Mouse (Mus musculus): Measurements from ENCODE around the gene Atg4c. TPM values are rescaled to one million over a fixed set of nuclear protein-coding genes. Genes with fewer than 3 reads are reported as not detected.

Atg4c gene
- polyA plus RNA-seq, 1 experiment from 2014 or later, result 3.8 TPM

- H3K9me3 ChIP-seq (replicated peaks), result no peaks in the 10 kb centered on the region
Measured at GRCm38 (mm10) chr4:99266843-99267445, 73.2 kb downstream of the Atg4c start.

DNA sequence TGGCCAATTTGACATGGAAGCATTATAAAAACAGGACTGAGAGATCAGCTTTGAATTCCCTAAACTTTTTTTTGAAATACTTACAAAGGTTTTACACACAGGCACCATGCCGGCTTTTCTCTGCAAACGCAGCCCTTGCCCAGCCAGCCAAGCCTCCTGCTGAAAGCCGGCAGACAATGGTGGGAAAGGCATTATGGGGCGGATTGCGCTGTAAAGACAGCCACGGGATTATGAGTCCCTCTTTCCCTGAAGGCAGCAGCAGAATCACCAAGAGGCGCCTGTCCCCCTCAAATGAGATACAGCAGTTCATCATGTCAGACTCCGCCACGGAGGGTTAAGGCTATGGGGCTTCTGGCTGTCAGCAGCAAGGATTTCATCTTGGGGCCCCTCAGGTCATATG lies 79.1 kb downstream of the Atg4c start:
- Histone ChIP-seq H3K27me3 (no peaks in the 10 kb centered on the region), H3K4me1 (replicated peaks) (no peaks in the 10 kb centered on the region), H3K36me3 (no peaks in the 10 kb centered on the region), H3K9me3 (replicated peaks) (no peaks in the 10 kb centered on the region), H3K4me2 (no peak overlapping the region), H3K27ac (no peak overlapping the region), H3K9ac (no peak overlapping the region), H3K4me3 (replicated peaks) (no peak overlapping the region)
- DNase-seq, result no peak
- 58% methylated on average over 9 of the region's 9 CpGs for WGBS (ENCODE audit: insufficient replicate concordance)
- no peak for ATAC-seq (ENCODE audit: low read depth)

More at GRCm38 (mm10) chr4:99266843-99267445, 73.2 kb downstream of the Atg4c start:
- Histone ChIP-seq H3K4me1 (replicated peaks) (no peaks in the 10 kb centered on the region), H3K27ac (no peak overlapping the region), H3K27me3 (no peaks in the 10 kb centered on the region), H3K4me2 (no peak overlapping the region), H3K9ac (no peak overlapping the region), H3K36me3 (no peaks in the 10 kb centered on the region), H3K4me3 (replicated peaks) (no peak overlapping the region)
- WGBS (ENCODE audit: insufficient replicate concordance), result 75% methylated on average over 10 of the region's 10 CpGs
- DNase-seq (no peak), ATAC-seq (ENCODE audit: low read depth) (no peak)

- no peak for ATAC-seq (ENCODE audit: low read depth)
- Histone ChIP-seq H3K27ac (no peak overlapping the region), H3K36me3 (no peaks in the 10 kb centered on the region), H3K4me1 (replicated peaks) (no peaks in the 10 kb centered on the region), H3K9me3 (replicated peaks) (no peaks in the 10 kb centered on the region), H3K4me3 (replicated peaks) (no peak overlapping the region), H3K27me3 (no peaks in the 10 kb centered on the region), H3K9ac (no peak overlapping the region), H3K4me2 (no peak overlapping the region)
- 79% methylated on average over 3 of the region's 3 CpGs for WGBS (ENCODE audit: insufficient replicate concordance)
- DNase-seq, result no peak
Measured at GRCm38 (mm10) chr4:99273466-99273865, 79.7 kb downstream of the Atg4c start.

GRCm38 (mm10) chr4:99273979-99274378 lies 80.2 kb downstream of the Atg4c start:
- Histone ChIP-seq H3K27me3 (no peaks in the 10 kb centered on the region), H3K4me2 (no peak overlapping the region), H3K4me1 (replicated peaks) (no peaks in the 10 kb centered on the region), H3K27ac (no peak overlapping the region), H3K36me3 (no peaks in the 10 kb centered on the region), H3K4me3 (replicated peaks) (no peak overlapping the region), H3K9ac (no peak overlapping the region), H3K9me3 (replicated peaks) (no peaks in the 10 kb centered on the region)
- DNase-seq, result no peak
- no peak for ATAC-seq (ENCODE audit: low read depth)
- WGBS (ENCODE audit: insufficient replicate concordance), result 69% methylated on average over 7 of the region's 7 CpGs

DNA sequence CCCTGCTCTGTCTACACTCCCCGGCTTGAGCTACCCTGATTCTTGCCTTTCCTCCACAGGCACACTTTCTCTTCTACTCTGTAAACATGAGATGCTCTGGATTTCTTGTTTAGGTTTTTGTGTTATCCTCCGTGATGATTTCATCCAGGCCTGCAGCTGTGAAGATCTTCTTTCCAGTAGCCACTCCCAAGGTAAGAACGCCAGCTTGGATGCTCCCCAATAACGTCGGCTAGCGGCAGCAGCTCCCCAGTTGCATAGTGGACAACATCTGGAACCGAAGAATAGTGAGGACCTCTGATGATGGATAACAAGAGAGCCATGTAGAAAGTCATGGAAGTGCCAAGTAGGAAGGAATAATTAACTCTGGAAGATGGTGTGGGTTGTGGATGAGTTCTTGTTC lies 85.1 kb downstream of the Atg4c start:
- H3K27me3 ChIP-seq, result no peaks in the 10 kb centered on the region
- H3K9ac ChIP-seq, result no peak overlapping the region
- H3K4me1 ChIP-seq (replicated peaks), result no peaks in the 10 kb centered on the region
- no peaks in the 10 kb centered on the region for H3K36me3 ChIP-seq
- no peak for ATAC-seq (ENCODE audit: low read depth)
- no peak overlapping the region for H3K4me3 ChIP-seq (replicated peaks)
- no peak overlapping the region for H3K27ac ChIP-seq
- 63% methylated on average over 7 of the region's 7 CpGs for WGBS (ENCODE audit: insufficient replicate concordance)
- H3K9me3 ChIP-seq (replicated peaks), result no peaks in the 10 kb centered on the region
- DNase-seq, result no peak
- H3K4me2 ChIP-seq, result no peak overlapping the region

DNA sequence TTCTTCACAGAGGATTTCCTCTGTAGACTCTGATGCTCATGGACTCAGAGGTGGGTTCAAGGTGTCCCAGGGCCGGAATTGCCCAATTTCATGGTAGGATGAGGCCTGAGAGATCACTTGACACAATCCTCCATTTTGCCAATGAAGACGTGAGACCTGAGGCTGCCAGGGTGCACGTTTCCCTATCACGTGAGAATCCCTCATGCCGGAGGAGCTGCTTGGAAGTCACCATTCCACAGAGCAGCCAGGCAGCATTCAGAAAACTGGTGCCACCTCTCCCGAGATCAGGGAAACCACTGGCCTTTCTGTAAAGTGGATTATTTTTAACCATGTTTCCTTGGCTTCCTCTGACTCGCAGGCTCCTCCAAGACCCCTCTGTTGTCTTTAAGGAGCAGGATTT lies 88.0 kb downstream of the Atg4c start:
- no peak for ATAC-seq (ENCODE audit: low read depth)
- Histone ChIP-seq H3K4me2 (no peak overlapping the region), H3K4me3 (replicated peaks) (no peak overlapping the region), H3K27ac (no peak overlapping the region), H3K4me1 (replicated peaks) (no peaks in the 10 kb centered on the region), H3K9me3 (replicated peaks) (no peaks in the 10 kb centered on the region), H3K27me3 (no peaks in the 10 kb centered on the region), H3K36me3 (no peaks in the 10 kb centered on the region), H3K9ac (no peak overlapping the region)
- 64% methylated on average over 7 of the region's 7 CpGs for WGBS (ENCODE audit: insufficient replicate concordance)
- no peak for DNase-seq

GRCm38 (mm10) chr4:99289286-99289685 lies 95.6 kb downstream of the Atg4c start:
- H3K9me3 ChIP-seq (replicated peaks), result no peaks in the 10 kb centered on the region
- 70% methylated on average over 10 of the region's 10 CpGs for WGBS (ENCODE audit: insufficient replicate concordance)
- no peak overlapping the region for H3K27ac ChIP-seq
- no peak overlapping the region for H3K9ac ChIP-seq
- no peaks in the 10 kb centered on the region for H3K36me3 ChIP-seq
- H3K27me3 ChIP-seq, result no peaks in the 10 kb centered on the region
- no peak overlapping the region for H3K4me3 ChIP-seq (replicated peaks)
- H3K4me2 ChIP-seq, result no peak overlapping the region
- H3K4me1 ChIP-seq (replicated peaks), result no peaks in the 10 kb centered on the region
- no peak for ATAC-seq (ENCODE audit: low read depth)
- DNase-seq, result no peak

DNA sequence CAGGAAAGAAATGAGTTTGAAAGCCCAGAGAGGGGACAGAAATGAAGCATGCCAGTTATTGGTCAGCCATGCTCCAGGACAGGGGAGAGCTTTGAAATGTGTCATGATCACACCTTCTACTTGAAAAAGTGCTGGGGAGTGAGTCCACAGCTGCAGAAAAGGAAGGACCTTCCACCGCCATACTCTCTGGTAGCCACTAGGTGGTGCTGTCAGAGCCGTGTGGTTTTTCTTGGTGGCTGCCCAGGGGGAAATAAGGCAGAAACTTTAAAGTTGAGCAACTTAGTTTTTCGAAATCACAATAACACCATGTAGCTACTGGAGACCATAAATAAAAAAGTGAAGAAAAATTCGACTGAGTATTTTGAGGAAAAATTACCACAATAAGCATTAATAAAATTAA lies 104.9 kb downstream of the Atg4c start:
- no peak for ATAC-seq (ENCODE audit: low read depth)
- Histone ChIP-seq H3K27ac (no peak overlapping the region), H3K9me3 (replicated peaks) (no peaks in the 10 kb centered on the region), H3K36me3 (no peaks in the 10 kb centered on the region), H3K4me2 (no peak overlapping the region), H3K4me1 (replicated peaks) (no peaks in the 10 kb centered on the region), H3K27me3 (no peaks in the 10 kb centered on the region), H3K9ac (no peak overlapping the region), H3K4me3 (replicated peaks) (no peak overlapping the region)
- WGBS (ENCODE audit: insufficient replicate concordance), result 6% methylated on average over 4 of the region's 4 CpGs
- DNase-seq, result no peak

DNA sequence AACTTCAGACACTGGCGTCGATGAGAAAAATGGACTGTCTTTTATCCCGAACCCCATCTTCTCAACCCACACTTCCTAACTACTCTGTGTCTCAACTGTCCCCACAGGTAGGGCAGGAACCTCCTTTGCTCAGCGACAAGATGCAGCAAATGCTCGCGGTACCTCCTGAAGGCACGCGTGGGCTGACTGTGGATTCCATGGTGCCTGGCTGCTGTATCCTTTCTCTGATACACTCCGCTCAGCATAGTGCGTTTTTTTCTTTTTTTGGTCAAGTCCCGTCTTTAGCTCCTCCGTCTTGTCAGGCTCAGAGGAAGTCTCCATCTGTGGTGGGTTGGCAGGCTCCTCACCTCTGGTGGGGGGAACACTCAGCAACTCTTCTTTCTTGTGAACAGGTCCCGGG lies 111.1 kb downstream of the Atg4c start:
- Histone ChIP-seq H3K27me3 (no peaks in the 10 kb centered on the region), H3K4me3 (replicated peaks) (no peak overlapping the region), H3K9ac (no peak overlapping the region), H3K4me2 (no peak overlapping the region), H3K27ac (no peak overlapping the region), H3K9me3 (replicated peaks) (no peaks in the 10 kb centered on the region), H3K4me1 (replicated peaks) (no peaks in the 10 kb centered on the region), H3K36me3 (no peaks in the 10 kb centered on the region)
- ATAC-seq (ENCODE audit: low read depth) (no peak), DNase-seq (no peak)
- 78% methylated on average over 13 of the region's 13 CpGs for WGBS (ENCODE audit: insufficient replicate concordance)

Other genes starting within 250 kb of the Atg4c start
- 38.6 and 48.2 TPM in 2 replicates for gene Angptl3, start 163.0 kb upstream of the Atg4c start, polyA plus RNA-seq (2015; fragmentation: Nextera tagmentation; extraction: Ambion mirVana)
- gene Dock7, start 73.0 kb upstream of the Atg4c start, polyA plus RNA-seq (2015; fragmentation: Nextera tagmentation; extraction: Ambion mirVana), result 9.3 and 11.6 TPM in 2 replicates
- 0.07 TPM in 1 of 2 replicates, not detected in the other for gene Gm12689, start 102.0 kb downstream of the Atg4c start, polyA plus RNA-seq (2015; fragmentation: Nextera tagmentation; extraction: Ambion mirVana)